Mouse (Mus musculus): ENCODE measurements around the gene Spata32.

DNA sequence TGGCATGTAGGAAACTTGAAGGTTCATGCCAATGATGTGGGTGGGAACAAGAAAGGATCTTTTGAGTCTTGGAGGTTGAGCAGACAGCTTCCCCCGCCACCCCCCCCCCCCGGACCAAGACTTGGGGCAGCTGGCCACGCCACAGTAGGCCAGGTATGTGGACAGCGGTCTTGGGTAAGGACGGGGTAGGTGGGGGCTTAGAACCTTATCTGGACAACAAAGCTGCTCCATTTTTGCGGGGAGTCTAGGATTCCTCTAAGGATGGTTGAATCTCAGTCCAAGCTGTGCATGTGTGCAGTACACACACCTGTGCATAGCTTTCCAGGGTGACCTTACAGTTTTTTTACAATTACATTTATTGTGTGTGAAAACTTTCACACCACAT lies 277 bp upstream of the Spata32 start:
- TF ChIP-seq CTCF (IDR thresholded peaks at IDR 0.05; ENCODE audit: borderline replicate concordance, insufficient read depth, low read length) = no peak
- TF ChIP-seq POLR2A (IDR thresholded peaks at IDR 0.05; ENCODE audit: low read depth, low read length) = no peak

Measured in embryonic fibroblast, embryonic 13.5 days (primary cell).